Mouse (Mus musculus): ENCODE data around the gene Bod1l. TPM values are rescaled to one million over a fixed set of nuclear protein-coding genes. Genes with fewer than 3 reads are reported as not detected.

Bod1l gene
- polyA plus RNA-seq, 1 experiment: 3.4 TPM

DNA sequence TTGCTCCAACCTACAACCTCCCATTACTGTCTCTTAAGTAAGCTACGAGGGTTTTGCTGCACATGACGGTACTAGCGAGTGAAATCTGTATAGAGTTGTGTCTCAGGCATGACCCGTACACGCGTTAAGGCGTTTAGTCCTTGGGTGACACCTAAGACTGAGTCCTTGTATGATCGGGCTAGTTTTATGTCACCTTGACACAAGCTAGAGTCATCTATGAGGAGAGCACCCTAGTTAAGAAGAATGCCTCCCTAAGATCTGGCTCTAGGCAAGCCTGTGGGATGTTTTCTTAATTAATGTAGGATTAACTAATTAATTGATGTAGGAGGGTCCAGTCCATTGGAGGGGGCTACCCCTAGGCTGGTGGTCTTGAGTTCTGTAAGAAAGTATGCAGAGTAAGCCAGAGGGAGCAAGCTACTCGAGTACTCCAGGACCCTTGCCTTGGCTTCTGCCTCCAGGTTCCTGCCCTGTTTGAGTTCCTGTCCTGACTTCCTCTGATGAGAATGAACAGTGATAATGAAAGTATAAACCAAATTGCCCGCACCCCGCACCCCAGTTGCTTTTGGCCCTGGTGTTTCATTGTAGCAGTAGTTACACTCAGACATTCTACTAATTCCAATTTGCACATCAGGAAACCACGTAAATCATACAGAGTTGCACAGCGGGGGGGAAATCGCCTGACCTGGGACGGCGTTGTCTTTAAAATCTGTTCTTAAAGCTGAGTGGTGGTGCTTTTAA lies 874 bp upstream of the Bod1l start:
- H3K4me3 ChIP-seq: peak overlapping the region; percentile 66
- no peak for TF ChIP-seq TCF12 (IDR thresholded peaks at IDR 0.05; ENCODE audit: insufficient read depth, poor library complexity, severe bottlenecking)
- no peaks in the 10 kb centered on the region for H3K27me3 ChIP-seq (ENCODE audit: control insufficient read depth, insufficient read depth, insufficient read length)
- H3ac ChIP-seq (ENCODE audit: control insufficient read depth, insufficient read length): no peak overlapping the region
- peak overlapping the region; percentile 71 for H3K4me2 ChIP-seq (ENCODE audit: low read depth)
- no peaks in the 10 kb centered on the region for H3K36me3 ChIP-seq (ENCODE audit: control insufficient read depth, insufficient read depth)
- peaks cover 35% of the 10 kb centered on the region for H3K79me2 ChIP-seq (ENCODE audit: control insufficient read depth, insufficient read depth)

DNA sequence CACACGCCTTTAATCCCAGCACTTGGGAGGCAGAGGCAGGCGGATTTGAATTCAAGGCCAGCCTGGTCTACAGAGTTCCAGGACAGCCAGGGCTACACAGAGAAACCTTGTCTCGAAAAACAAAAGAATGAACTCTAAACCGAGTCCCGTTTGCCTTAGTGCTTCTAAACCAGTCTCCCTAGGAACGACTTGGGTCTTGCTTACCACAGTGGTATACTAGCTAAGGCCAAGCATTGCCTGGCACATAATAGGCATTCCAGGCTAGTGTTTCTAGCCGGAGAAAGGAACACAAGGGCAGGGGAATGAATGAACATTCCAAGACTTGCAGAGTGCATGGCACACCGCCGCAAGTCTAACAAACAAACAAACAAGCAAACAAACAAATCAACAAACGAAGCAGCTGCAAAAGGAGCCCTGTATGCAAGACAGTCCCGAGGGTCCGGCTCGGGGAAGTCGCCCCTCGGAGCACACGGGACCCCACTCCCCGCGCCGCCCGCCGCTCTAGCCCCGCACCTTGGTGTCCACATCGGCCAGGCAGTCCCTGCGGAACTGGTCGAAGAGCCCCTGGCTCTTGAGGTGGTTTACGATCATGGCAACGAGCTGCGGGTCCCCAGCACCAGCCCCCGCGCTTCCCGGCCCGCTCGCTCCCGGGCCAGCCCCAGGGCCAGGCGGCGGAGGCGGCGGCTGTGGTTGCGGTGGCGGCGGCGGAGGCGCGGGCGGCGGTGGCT lies 532 bp downstream of the Bod1l start:
- H3ac ChIP-seq (ENCODE audit: control insufficient read depth, insufficient read length): peak overlapping the region; percentile 95
- H3K27me3 ChIP-seq (ENCODE audit: control insufficient read depth, insufficient read depth, insufficient read length): no peaks in the 10 kb centered on the region
- H3K4me3 ChIP-seq: peak overlapping the region; percentile 66
- H3K79me2 ChIP-seq (ENCODE audit: control insufficient read depth, insufficient read depth): peaks cover 39% of the 10 kb centered on the region
- H3K36me3 ChIP-seq (ENCODE audit: control insufficient read depth, insufficient read depth): no peaks in the 10 kb centered on the region
- TF ChIP-seq TCF12 (IDR thresholded peaks at IDR 0.05; ENCODE audit: insufficient read depth, poor library complexity, severe bottlenecking) (no peak), MYOG (IDR thresholded peaks at IDR 0.05; ENCODE audit: control insufficient read depth in 1 of 3, insufficient read depth in 1 of 3, insufficient read length in 2 of 3, low read depth in 2 of 3) (no peak), E2F4 (IDR thresholded peaks at IDR 0.05; ENCODE audit: insufficient read depth) (no peak), MYOD1 (IDR thresholded peaks at IDR 0.05; ENCODE audit: control insufficient read depth in 1 of 3, insufficient read length in 2 of 3, low read depth in 2 of 3) (no peak), POLR2AphosphoS2 (IDR thresholded peaks at IDR 0.05; ENCODE audit: insufficient read length, low read depth) (no peak), POLR2A (IDR thresholded peaks at IDR 0.05; ENCODE audit: insufficient read length, low read depth) (no peak), TCF3 (IDR thresholded peaks at IDR 0.05; ENCODE audit: insufficient read length, low read depth) (no peak), MAX (IDR thresholded peaks at IDR 0.05; ENCODE audit: low read depth) (no peak), CEBPB (IDR thresholded peaks at IDR 0.05; ENCODE audit: insufficient read depth, poor library complexity, severe bottlenecking) (no peak), SRF (IDR thresholded peaks at IDR 0.05; ENCODE audit: control insufficient read depth, insufficient read length, low read depth) (no peak), REST (IDR thresholded peaks at IDR 0.05; ENCODE audit: insufficient read depth, insufficient read length) (no peak), USF1 (IDR thresholded peaks at IDR 0.05; ENCODE audit: low read depth) (no peak)
- peak overlapping the region; percentile 90 for H3K4me2 ChIP-seq (ENCODE audit: low read depth)

DNA sequence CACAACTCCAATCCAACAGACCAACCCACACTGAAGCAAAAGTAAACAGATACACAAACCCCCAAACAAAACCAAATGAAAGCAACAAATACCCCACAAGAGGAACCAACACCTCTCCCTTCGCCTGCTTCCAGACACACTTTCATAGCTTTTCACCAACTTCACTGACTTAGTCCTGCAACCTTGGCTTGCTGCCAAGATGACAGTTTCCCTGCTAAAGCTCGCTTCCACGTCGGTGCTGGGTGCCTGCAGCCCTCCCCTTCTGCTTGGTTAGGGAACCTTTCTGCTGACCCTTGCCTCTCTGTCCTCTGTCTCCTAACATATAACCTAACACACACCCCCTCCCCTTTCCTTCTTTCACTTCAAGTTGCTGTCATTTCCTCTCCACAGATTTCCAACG lies 1.4 kb downstream of the Bod1l start:
- peak overlapping the region; percentile 66 for H3K4me3 ChIP-seq
- peak overlapping the region; percentile 90 for H3K4me2 ChIP-seq (ENCODE audit: low read depth)
- no peaks in the 10 kb centered on the region for H3K36me3 ChIP-seq (ENCODE audit: control insufficient read depth, insufficient read depth)
- peaks cover 39% of the 10 kb centered on the region for H3K79me2 ChIP-seq (ENCODE audit: control insufficient read depth, insufficient read depth)
- no peak overlapping the region for H3ac ChIP-seq (ENCODE audit: control insufficient read depth, insufficient read length)
- H3K27me3 ChIP-seq (ENCODE audit: control insufficient read depth, insufficient read depth, insufficient read length): no peaks in the 10 kb centered on the region
- TF ChIP-seq TCF3 (IDR thresholded peaks at IDR 0.05; ENCODE audit: insufficient read length, low read depth) (no peak), TCF12 (IDR thresholded peaks at IDR 0.05; ENCODE audit: insufficient read depth, poor library complexity, severe bottlenecking) (no peak), MYOD1 (IDR thresholded peaks at IDR 0.05; ENCODE audit: control insufficient read depth in 1 of 3, insufficient read length in 2 of 3, low read depth in 2 of 3) (no peak), CEBPB (IDR thresholded peaks at IDR 0.05; ENCODE audit: insufficient read depth, poor library complexity, severe bottlenecking) (no peak), REST (IDR thresholded peaks at IDR 0.05; ENCODE audit: insufficient read depth, insufficient read length) (no peak), POLR2A (IDR thresholded peaks at IDR 0.05; ENCODE audit: insufficient read length, low read depth) (no peak), POLR2AphosphoS2 (IDR thresholded peaks at IDR 0.05; ENCODE audit: insufficient read length, low read depth) (no peak), MYOG (IDR thresholded peaks at IDR 0.05; ENCODE audit: control insufficient read depth in 1 of 3, insufficient read depth in 1 of 3, insufficient read length in 2 of 3, low read depth in 2 of 3) (no peak), SRF (IDR thresholded peaks at IDR 0.05; ENCODE audit: control insufficient read depth, insufficient read length, low read depth) (no peak), USF1 (IDR thresholded peaks at IDR 0.05; ENCODE audit: low read depth) (no peak), MAX (IDR thresholded peaks at IDR 0.05; ENCODE audit: low read depth) (no peak), E2F4 (IDR thresholded peaks at IDR 0.05; ENCODE audit: insufficient read depth) (no peak)

DNA sequence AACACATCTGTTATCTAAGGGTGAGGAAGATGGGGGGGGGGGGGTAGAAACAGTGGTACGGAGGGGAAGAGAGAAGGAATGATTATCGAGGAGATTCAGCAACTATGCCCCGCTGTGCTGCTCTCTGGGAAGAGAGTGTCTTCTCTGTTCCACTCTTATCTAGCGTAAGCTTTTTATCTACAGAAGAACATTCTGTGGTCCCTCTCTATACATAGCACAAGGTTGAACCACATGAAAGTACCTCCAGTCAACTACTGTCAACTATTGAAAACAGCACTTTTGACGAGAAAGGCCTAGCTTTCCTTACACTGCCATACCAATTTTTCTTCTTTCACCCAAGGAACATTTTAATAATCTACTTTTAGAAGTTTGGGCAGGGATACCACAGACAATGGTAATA lies 2.4 kb downstream of the Bod1l start:
- Histone ChIP-seq H3K4me2 (ENCODE audit: low read depth) (no peak overlapping the region), H3K79me2 (ENCODE audit: control insufficient read depth, insufficient read depth) (peaks cover 39% of the 10 kb centered on the region), H3ac (ENCODE audit: control insufficient read depth, insufficient read length) (no peak overlapping the region), H3K27me3 (ENCODE audit: control insufficient read depth, insufficient read depth, insufficient read length) (no peaks in the 10 kb centered on the region), H3K36me3 (ENCODE audit: control insufficient read depth, insufficient read depth) (no peaks in the 10 kb centered on the region), H3K4me3 (no peak overlapping the region)
- no peak for TF ChIP-seq E2F4 (IDR thresholded peaks at IDR 0.05; ENCODE audit: insufficient read depth)
- TF ChIP-seq MYOG (IDR thresholded peaks at IDR 0.05; ENCODE audit: control insufficient read depth in 1 of 3, insufficient read depth in 1 of 3, insufficient read length in 2 of 3, low read depth in 2 of 3): no peak
- no peak for TF ChIP-seq MYOD1 (IDR thresholded peaks at IDR 0.05; ENCODE audit: control insufficient read depth in 1 of 3, insufficient read length in 2 of 3, low read depth in 2 of 3)
- no peak for TF ChIP-seq CEBPB (IDR thresholded peaks at IDR 0.05; ENCODE audit: insufficient read depth, poor library complexity, severe bottlenecking)
- TF ChIP-seq POLR2A (IDR thresholded peaks at IDR 0.05; ENCODE audit: insufficient read length, low read depth): no peak
- no peak for TF ChIP-seq POLR2AphosphoS2 (IDR thresholded peaks at IDR 0.05; ENCODE audit: insufficient read length, low read depth)
- TF ChIP-seq SRF (IDR thresholded peaks at IDR 0.05; ENCODE audit: control insufficient read depth, insufficient read length, low read depth): no peak
- no peak for TF ChIP-seq TCF12 (IDR thresholded peaks at IDR 0.05; ENCODE audit: insufficient read depth, poor library complexity, severe bottlenecking)
- TF ChIP-seq REST (IDR thresholded peaks at IDR 0.05; ENCODE audit: insufficient read depth, insufficient read length): no peak
- TF ChIP-seq USF1 (IDR thresholded peaks at IDR 0.05; ENCODE audit: low read depth): no peak
- TF ChIP-seq TCF3 (IDR thresholded peaks at IDR 0.05; ENCODE audit: insufficient read length, low read depth): no peak
- TF ChIP-seq MAX (IDR thresholded peaks at IDR 0.05; ENCODE audit: low read depth): no peak
